Mouse (Mus musculus): ENCODE measurements around the gene Tmem115. TPM values are rescaled to one million over a fixed set of nuclear protein-coding genes. Genes with fewer than 3 reads are reported as not detected.

The Tmem115 gene
- polyA plus RNA-seq, 1 experiment, result 43.4 TPM

- H3K4me2 ChIP-seq (ENCODE audit: low read depth), result no peak overlapping the region
- no peaks in the 10 kb centered on the region for H3K36me3 ChIP-seq (ENCODE audit: control insufficient read depth, insufficient read depth)
- no peak overlapping the region for H3K4me3 ChIP-seq
- no peak overlapping the region for H3ac ChIP-seq (ENCODE audit: control insufficient read depth, insufficient read length)
- H3K79me2 ChIP-seq (ENCODE audit: control insufficient read depth, insufficient read depth), result no peaks in the 10 kb centered on the region
- TF ChIP-seq E2F4 (IDR thresholded peaks at IDR 0.05; ENCODE audit: insufficient read depth) (no peak), POLR2AphosphoS2 (IDR thresholded peaks at IDR 0.05; ENCODE audit: insufficient read length, low read depth) (no peak), MYOD1 (IDR thresholded peaks at IDR 0.05; ENCODE audit: control insufficient read depth in 1 of 3, insufficient read length in 2 of 3, low read depth in 2 of 3) (no peak), MYOG (IDR thresholded peaks at IDR 0.05; ENCODE audit: control insufficient read depth in 1 of 3, insufficient read depth in 1 of 3, insufficient read length in 2 of 3, low read depth in 2 of 3) (no peak), MAX (IDR thresholded peaks at IDR 0.05; ENCODE audit: low read depth) (no peak), POLR2A (IDR thresholded peaks at IDR 0.05; ENCODE audit: insufficient read length, low read depth) (no peak), SRF (IDR thresholded peaks at IDR 0.05; ENCODE audit: control insufficient read depth, insufficient read length, low read depth) (no peak), TCF12 (IDR thresholded peaks at IDR 0.05; ENCODE audit: insufficient read depth, poor library complexity, severe bottlenecking) (no peak), CEBPB (IDR thresholded peaks at IDR 0.05; ENCODE audit: insufficient read depth, poor library complexity, severe bottlenecking) (no peak), USF1 (IDR thresholded peaks at IDR 0.05; ENCODE audit: low read depth) (no peak)
- peaks cover 5% of the 10 kb centered on the region for H3K27me3 ChIP-seq (ENCODE audit: control insufficient read depth, insufficient read depth, insufficient read length)
Measured at GRCm38 (mm10) chr9:107490625-107491024, 43.1 kb upstream of the Tmem115 start.

GRCm38 (mm10) chr9:107493511-107493910 is 40.2 kb upstream of the Tmem115 start:
- no peak overlapping the region for H3K4me2 ChIP-seq (ENCODE audit: low read depth)
- no peaks in the 10 kb centered on the region for H3K79me2 ChIP-seq (ENCODE audit: control insufficient read depth, insufficient read depth)
- no peak overlapping the region for H3ac ChIP-seq (ENCODE audit: control insufficient read depth, insufficient read length)
- no peak overlapping the region for H3K4me3 ChIP-seq
- peaks cover 15% of the 10 kb centered on the region for H3K27me3 ChIP-seq (ENCODE audit: control insufficient read depth, insufficient read depth, insufficient read length)
- no peaks in the 10 kb centered on the region for H3K36me3 ChIP-seq (ENCODE audit: control insufficient read depth, insufficient read depth)
- TF ChIP-seq SRF (IDR thresholded peaks at IDR 0.05; ENCODE audit: control insufficient read depth, insufficient read length, low read depth), result no peak
- TF ChIP-seq TCF3 (IDR thresholded peaks at IDR 0.05; ENCODE audit: insufficient read length, low read depth), result no peak
- TF ChIP-seq MYOG (IDR thresholded peaks at IDR 0.05; ENCODE audit: control insufficient read depth in 1 of 3, insufficient read depth in 1 of 3, insufficient read length in 2 of 3, low read depth in 2 of 3), result no peak
- no peak for TF ChIP-seq REST (IDR thresholded peaks at IDR 0.05; ENCODE audit: insufficient read depth, insufficient read length)
- no peak for TF ChIP-seq MYOD1 (IDR thresholded peaks at IDR 0.05; ENCODE audit: control insufficient read depth in 1 of 3, insufficient read length in 2 of 3, low read depth in 2 of 3)
- no peak for TF ChIP-seq TCF12 (IDR thresholded peaks at IDR 0.05; ENCODE audit: insufficient read depth, poor library complexity, severe bottlenecking)
- TF ChIP-seq MAX (IDR thresholded peaks at IDR 0.05; ENCODE audit: low read depth), result no peak
- TF ChIP-seq E2F4 (IDR thresholded peaks at IDR 0.05; ENCODE audit: insufficient read depth), result no peak
- no peak for TF ChIP-seq CEBPB (IDR thresholded peaks at IDR 0.05; ENCODE audit: insufficient read depth, poor library complexity, severe bottlenecking)
- no peak for TF ChIP-seq USF1 (IDR thresholded peaks at IDR 0.05; ENCODE audit: low read depth)
- TF ChIP-seq POLR2A (IDR thresholded peaks at IDR 0.05; ENCODE audit: insufficient read length, low read depth), result no peak
- no peak for TF ChIP-seq POLR2AphosphoS2 (IDR thresholded peaks at IDR 0.05; ENCODE audit: insufficient read length, low read depth)

DNA sequence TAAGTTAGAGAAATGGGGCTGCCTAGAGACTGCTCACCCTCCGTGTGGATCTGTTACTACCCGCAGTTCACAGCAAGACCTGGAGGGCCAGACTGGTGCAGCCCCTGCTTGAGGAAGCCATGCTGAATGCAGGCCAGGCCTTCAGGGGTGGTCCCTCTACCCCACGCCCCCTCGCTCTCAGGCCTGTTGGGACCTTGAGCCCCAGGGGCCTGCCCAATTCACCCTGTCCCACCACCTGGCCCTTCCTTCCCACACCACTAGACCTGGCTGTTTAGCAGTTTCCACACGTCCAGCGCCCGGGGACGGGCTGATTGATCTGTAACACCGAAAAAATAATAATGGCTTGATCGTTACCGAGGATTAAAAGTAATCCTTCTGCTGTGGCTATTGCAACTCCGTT is 39.5 kb upstream of the Tmem115 start:
- H3K36me3 ChIP-seq (ENCODE audit: control insufficient read depth, insufficient read depth), result no peaks in the 10 kb centered on the region
- no peaks in the 10 kb centered on the region for H3K79me2 ChIP-seq (ENCODE audit: control insufficient read depth, insufficient read depth)
- H3K4me3 ChIP-seq, result no peak overlapping the region
- H3ac ChIP-seq (ENCODE audit: control insufficient read depth, insufficient read length), result no peak overlapping the region
- TF ChIP-seq SRF (IDR thresholded peaks at IDR 0.05; ENCODE audit: control insufficient read depth, insufficient read length, low read depth) (no peak), POLR2AphosphoS2 (IDR thresholded peaks at IDR 0.05; ENCODE audit: insufficient read length, low read depth) (no peak), MYOG (IDR thresholded peaks at IDR 0.05; ENCODE audit: control insufficient read depth in 1 of 3, insufficient read depth in 1 of 3, insufficient read length in 2 of 3, low read depth in 2 of 3) (no peak), MYOD1 (IDR thresholded peaks at IDR 0.05; ENCODE audit: control insufficient read depth in 1 of 3, insufficient read length in 2 of 3, low read depth in 2 of 3) (no peak), REST (IDR thresholded peaks at IDR 0.05; ENCODE audit: insufficient read depth, insufficient read length) (no peak), USF1 (IDR thresholded peaks at IDR 0.05; ENCODE audit: low read depth) (no peak), CEBPB (IDR thresholded peaks at IDR 0.05; ENCODE audit: insufficient read depth, poor library complexity, severe bottlenecking) (no peak), TCF12 (IDR thresholded peaks at IDR 0.05; ENCODE audit: insufficient read depth, poor library complexity, severe bottlenecking) (no peak), MAX (IDR thresholded peaks at IDR 0.05; ENCODE audit: low read depth) (no peak), TCF3 (IDR thresholded peaks at IDR 0.05; ENCODE audit: insufficient read length, low read depth) (no peak)
- H3K27me3 ChIP-seq (ENCODE audit: control insufficient read depth, insufficient read depth, insufficient read length), result peaks cover 22% of the 10 kb centered on the region
- no peak overlapping the region for H3K4me2 ChIP-seq (ENCODE audit: low read depth)

- TF ChIP-seq MYOD1 (IDR thresholded peaks at IDR 0.05; ENCODE audit: control insufficient read depth in 1 of 3, insufficient read length in 2 of 3, low read depth in 2 of 3) (no peak), REST (IDR thresholded peaks at IDR 0.05; ENCODE audit: insufficient read depth, insufficient read length) (no peak), MAX (IDR thresholded peaks at IDR 0.05; ENCODE audit: low read depth) (no peak), POLR2A (IDR thresholded peaks at IDR 0.05; ENCODE audit: insufficient read length, low read depth) (no peak), CEBPB (IDR thresholded peaks at IDR 0.05; ENCODE audit: insufficient read depth, poor library complexity, severe bottlenecking) (no peak), POLR2AphosphoS2 (IDR thresholded peaks at IDR 0.05; ENCODE audit: insufficient read length, low read depth) (no peak), MYOG (IDR thresholded peaks at IDR 0.05; ENCODE audit: control insufficient read depth in 1 of 3, insufficient read depth in 1 of 3, insufficient read length in 2 of 3, low read depth in 2 of 3) (no peak), TCF12 (IDR thresholded peaks at IDR 0.05; ENCODE audit: insufficient read depth, poor library complexity, severe bottlenecking) (no peak)
- Histone ChIP-seq H3ac (ENCODE audit: control insufficient read depth, insufficient read length) (no peak overlapping the region), H3K27me3 (ENCODE audit: control insufficient read depth, insufficient read depth, insufficient read length) (peaks cover 19% of the 10 kb centered on the region), H3K36me3 (ENCODE audit: control insufficient read depth, insufficient read depth) (no peaks in the 10 kb centered on the region), H3K4me2 (ENCODE audit: low read depth) (no peak overlapping the region), H3K79me2 (ENCODE audit: control insufficient read depth, insufficient read depth) (no peaks in the 10 kb centered on the region), H3K4me3 (no peak overlapping the region)
Measured at GRCm38 (mm10) chr9:107496359-107496758, 37.4 kb upstream of the Tmem115 start.
